Mouse (Mus musculus) MEL (cell line): ENCODE measurements around the gene Eogt.

Source experiments
- CHD2 ChIP-seq: IDR thresholded peaks from 2 replicates; pipeline ENCODE4 v1.6.1; 2011; ENCODE audit warnings: low read length, improper control_type of control experiment
- CTCF ChIP-seq, 3 experiments: IDR thresholded peaks in 2 of 3; conservative IDR thresholded peaks in 1 of 3; 2 replicates each; pipeline ENCODE4 v1.5.1; 2011 to 2012; ENCODE audit warnings: low read length in 3 of 3, low read depth in 2 of 3, mild to moderate bottlenecking in 2 of 3, improper control_type of control experiment in 1 of 3, inconsistent platforms in 1 of 3, mixed read lengths in 1 of 3, moderate library complexity in 1 of 3; ENCODE audit not compliant: control insufficient read depth in 1 of 3, insufficient read depth in 1 of 3, poor library complexity in 1 of 3, severe bottlenecking in 1 of 3
- MEF2A ChIP-seq: IDR thresholded peaks from 2 replicates; pipeline ENCODE4 v1.6.1; 2014; ENCODE audit warnings: low read depth, mild to moderate bottlenecking, inconsistent platforms, low read length, improper control_type of control experiment; ENCODE audit not compliant: poor library complexity, insufficient replicate concordance, severe bottlenecking; ENCODE audit errors: extremely low read depth
- POLR2A ChIP-seq, 2 experiments: IDR thresholded peaks; 2 replicates each; pipeline ENCODE4 v1.6.1; 2011 to 2012; ENCODE audit warnings: low read length in 2 of 2, mild to moderate bottlenecking in 2 of 2, control low read depth in 1 of 2, improper control_type of control experiment in 1 of 2, low read depth in 1 of 2, moderate library complexity in 1 of 2; ENCODE audit not compliant: control insufficient read depth in 1 of 2, insufficient read depth in 1 of 2, poor library complexity in 1 of 2
- RCOR1 ChIP-seq: IDR thresholded peaks from 2 replicates; pipeline ENCODE4 v1.6.1; 2012; ENCODE audit warnings: low read depth, mild to moderate bottlenecking, inconsistent platforms, low read length, improper control_type of control experiment
- TBP ChIP-seq: IDR thresholded peaks from 2 replicates; pipeline ENCODE4 v1.8.0; 2011; ENCODE audit warnings: low read depth, low read length, improper control_type of control experiment
- UBTF ChIP-seq: IDR thresholded peaks from 2 replicates; pipeline ENCODE4 v1.6.1; 2012; ENCODE audit warnings: low read depth, mild to moderate bottlenecking, inconsistent platforms, low read length, improper control_type of control experiment, moderate library complexity, borderline replicate concordance; ENCODE audit not compliant: insufficient read depth
- USF2 ChIP-seq, 2 experiments: IDR thresholded peaks; 2 replicates each; pipeline ENCODE4 v1.6.1; 2011 to 2012; ENCODE audit warnings: improper control_type of control experiment in 2 of 2, low read length in 2 of 2, borderline replicate concordance in 1 of 2, inconsistent platforms in 1 of 2, low read depth in 1 of 2, mild to moderate bottlenecking in 1 of 2; ENCODE audit not compliant: insufficient read depth in 1 of 2
- ZMIZ1 ChIP-seq: IDR thresholded peaks from 2 replicates; pipeline ENCODE4 v1.6.1; 2012; ENCODE audit warnings: low read depth, mild to moderate bottlenecking, inconsistent platforms, low read length, improper control_type of control experiment, moderate library complexity

DNA sequence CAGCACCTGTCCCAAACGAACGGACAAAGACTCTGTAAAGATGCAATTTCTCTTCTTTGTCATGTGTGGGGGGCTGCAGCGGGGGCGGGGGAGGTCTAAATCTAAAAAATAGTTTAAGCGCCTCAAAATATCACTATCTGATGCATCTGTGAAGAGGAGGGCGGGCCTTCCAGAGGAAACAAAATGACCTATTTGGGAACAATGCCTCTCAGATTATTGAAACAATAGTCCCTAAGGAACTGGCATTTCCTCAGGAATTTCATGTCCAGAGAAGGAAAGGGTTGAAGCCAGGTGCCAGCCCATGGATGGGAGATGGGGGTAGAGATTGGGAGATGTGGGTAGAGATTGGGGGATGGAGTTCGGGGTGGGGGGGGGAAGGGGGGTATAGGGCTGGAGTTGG lies 7.2 kb downstream of the Eogt start:
- TF ChIP-seq RCOR1 (no peak), MEF2A (no peak), CTCF (IDR thresholded peaks at IDR 0.05 in 2 of 3, conservative IDR thresholded peaks at IDR 0.05 in 1 of 3; ENCODE audit: control insufficient read depth in 1 of 3, insufficient read depth in 1 of 3, low read depth in 2 of 3, low read length in 3 of 3, poor library complexity in 1 of 3, severe bottlenecking in 1 of 3) (no peak), POLR2A (IDR thresholded peaks at IDR 0.05; ENCODE audit: control insufficient read depth in 1 of 2, insufficient read depth in 1 of 2, low read depth in 1 of 2, low read length in 2 of 2, poor library complexity in 1 of 2) (no peak), TBP (no peak), UBTF (no peak), CHD2 (no peak), ZMIZ1 (no peak), USF2 (IDR thresholded peaks at IDR 0.05; ENCODE audit: borderline replicate concordance in 1 of 2, insufficient read depth in 1 of 2, low read depth in 1 of 2, low read length in 2 of 2) (no peak)
